Mouse (Mus musculus): Measurements from ENCODE around the gene Ubc. TPM values are rescaled to one million over a fixed set of nuclear protein-coding genes. Genes with fewer than 3 reads are reported as not detected.

Gene Ubc
- total and polyA plus RNA-seq, 2 experiments from 2014 or later: 912 to 1,225 TPM

- peaks cover 16% of the 10 kb centered on the region for H3K36me3 ChIP-seq (ENCODE audit: insufficient read depth)
- H3K27ac ChIP-seq (ENCODE audit: low read depth, low read length): no peak overlapping the region
- H3K4me3 ChIP-seq (ENCODE audit: low read depth, low read length): no peak overlapping the region
- ATAC-seq (peak; percentile 58), DNase-seq (peak; percentile 67)
- H3K4me1 ChIP-seq (ENCODE audit: insufficient read depth): no peaks in the 10 kb centered on the region
- no peaks in the 10 kb centered on the region for H3K9me3 ChIP-seq (ENCODE audit: low read length)
- H3K9ac ChIP-seq: no peak overlapping the region
- whole genome bisulfite sequencing: 50% methylated on average over 6 of the region's 6 CpGs
- H3K27me3 ChIP-seq (ENCODE audit: insufficient read depth, low read length): no peaks in the 10 kb centered on the region
- TF ChIP-seq CTCF (IDR thresholded peaks at IDR 0.05; ENCODE audit: low read depth): peak; percentile 76
- H3K4me2 ChIP-seq (ENCODE audit: low read depth): no peak overlapping the region
These were observed 7.1 kb downstream of the Ubc start for GRCm38 (mm10) chr5:125382673-125383558.

DNA sequence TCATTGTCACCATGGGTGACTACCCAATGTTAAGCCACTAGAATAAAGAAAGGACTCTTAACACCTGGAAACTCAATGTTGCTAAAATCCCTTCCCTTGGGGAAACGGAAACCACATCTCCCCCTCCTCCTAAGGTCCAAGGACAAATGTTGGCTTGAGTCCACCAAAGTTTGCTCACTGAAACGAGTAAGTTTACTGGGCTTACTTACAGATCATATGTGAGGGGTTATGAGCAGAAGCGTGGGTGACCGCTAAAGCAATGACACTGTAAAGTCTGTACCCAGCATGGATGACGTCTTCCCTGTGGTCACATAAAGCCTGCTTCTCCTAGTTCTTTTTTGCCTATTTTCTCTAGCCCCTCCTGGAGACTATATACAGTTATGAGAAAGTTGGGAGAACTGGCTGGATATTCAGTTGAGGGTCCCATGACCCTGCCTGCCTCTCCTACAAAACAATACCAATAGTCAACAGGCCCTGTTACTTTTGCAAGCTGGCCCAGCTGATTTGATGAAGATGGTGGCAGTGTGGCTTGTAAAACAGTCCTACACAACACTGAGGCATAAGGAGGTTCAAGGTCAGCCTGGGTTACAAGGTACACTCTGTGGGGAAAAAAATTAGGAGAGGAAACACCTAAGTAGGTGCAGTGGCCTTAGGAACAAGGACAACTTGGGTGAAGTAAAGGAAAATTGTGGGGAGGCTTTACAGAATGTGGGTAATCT lies 7.9 kb downstream of the Ubc start:
- no peak overlapping the region for H3K27ac ChIP-seq (ENCODE audit: low read depth, low read length)
- ATAC-seq (no peak), DNase-seq (no peak)
- no peaks in the 10 kb centered on the region for H3K9me3 ChIP-seq (ENCODE audit: low read length)
- H3K27me3 ChIP-seq (ENCODE audit: insufficient read depth, low read length): no peaks in the 10 kb centered on the region
- H3K4me3 ChIP-seq (ENCODE audit: low read depth, low read length): no peak overlapping the region
- no peak overlapping the region for H3K9ac ChIP-seq
- 73% methylated on average over 5 of the region's 5 CpGs for WGBS
- no peak overlapping the region for H3K4me2 ChIP-seq (ENCODE audit: low read depth)
- no peak for TF ChIP-seq CTCF (IDR thresholded peaks at IDR 0.05; ENCODE audit: low read depth)
- peaks cover 16% of the 10 kb centered on the region for H3K36me3 ChIP-seq (ENCODE audit: insufficient read depth)
- H3K4me1 ChIP-seq (ENCODE audit: insufficient read depth): no peaks in the 10 kb centered on the region

GRCm38 (mm10) chr5:125378919-125379318 lies 11.1 kb downstream of the Ubc start:
- Histone ChIP-seq H3K27ac (ENCODE audit: low read depth, low read length) (no peak overlapping the region), H3K4me2 (ENCODE audit: low read depth) (no peak overlapping the region), H3K4me3 (ENCODE audit: low read depth, low read length) (no peak overlapping the region), H3K4me1 (ENCODE audit: insufficient read depth) (no peaks in the 10 kb centered on the region), H3K36me3 (ENCODE audit: insufficient read depth) (no peaks in the 10 kb centered on the region), H3K27me3 (ENCODE audit: insufficient read depth, low read length) (no peaks in the 10 kb centered on the region), H3K9ac (no peak overlapping the region), H3K9me3 (ENCODE audit: low read length) (no peaks in the 10 kb centered on the region)
- no peak for TF ChIP-seq CTCF (IDR thresholded peaks at IDR 0.05; ENCODE audit: low read depth)
- no peak for DNase-seq
- 73% methylated on average over 5 of the region's 5 CpGs for WGBS
- ATAC-seq: no peak

DNA sequence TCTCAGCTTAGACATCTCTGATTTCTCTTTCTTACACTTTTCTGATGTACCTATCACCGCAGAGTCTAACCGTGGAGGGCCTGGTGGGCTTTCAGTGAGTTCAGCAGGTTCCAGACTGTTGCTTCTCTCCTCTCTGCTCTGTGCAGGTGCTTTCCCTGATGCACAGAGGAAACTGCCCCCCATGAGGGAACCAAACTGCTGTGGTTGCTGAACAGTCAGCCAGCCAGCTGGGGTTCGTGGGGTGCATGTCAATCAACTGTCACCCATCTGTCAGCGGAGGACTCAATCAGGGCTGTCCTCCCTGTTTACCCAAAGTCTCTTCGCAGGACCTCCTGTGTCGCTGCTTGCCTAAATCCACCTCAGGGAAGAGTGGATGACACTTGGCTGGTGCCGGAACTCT lies 12.8 kb downstream of the Ubc start:
- H3K4me1 ChIP-seq (ENCODE audit: insufficient read depth): no peaks in the 10 kb centered on the region
- H3K9me3 ChIP-seq (ENCODE audit: low read length): no peaks in the 10 kb centered on the region
- TF ChIP-seq CTCF (IDR thresholded peaks at IDR 0.05; ENCODE audit: low read depth): no peak
- ATAC-seq (no peak), DNase-seq (no peak)
- 71% methylated on average over 7 of the region's 7 CpGs for WGBS
- no peaks in the 10 kb centered on the region for H3K36me3 ChIP-seq (ENCODE audit: insufficient read depth)
- no peaks in the 10 kb centered on the region for H3K27me3 ChIP-seq (ENCODE audit: insufficient read depth, low read length)
- H3K27ac ChIP-seq (ENCODE audit: low read depth, low read length): no peak overlapping the region
- H3K9ac ChIP-seq: no peak overlapping the region
- no peak overlapping the region for H3K4me2 ChIP-seq (ENCODE audit: low read depth)
- H3K4me3 ChIP-seq (ENCODE audit: low read depth, low read length): no peak overlapping the region

DNA sequence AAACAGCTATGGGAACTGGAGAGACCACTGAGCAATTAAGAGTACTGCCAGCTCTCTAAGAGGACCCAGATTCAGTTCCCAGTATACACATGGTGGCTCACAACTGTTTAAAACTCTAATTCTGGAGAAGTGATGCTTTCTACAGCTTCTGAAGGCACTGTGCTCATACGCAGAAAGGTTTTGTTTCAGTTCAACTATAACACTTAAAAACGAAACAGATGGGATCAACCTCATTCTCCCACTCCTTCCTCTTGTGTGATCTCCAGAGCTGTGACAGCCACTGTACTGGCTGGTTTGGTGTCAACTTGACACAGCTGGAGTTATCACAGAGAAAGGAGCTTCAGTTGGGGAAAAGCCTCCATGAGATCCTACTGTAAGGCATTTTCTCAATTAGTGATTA lies 14.1 kb downstream of the Ubc start:
- H3K4me3 ChIP-seq (ENCODE audit: low read depth, low read length): no peak overlapping the region
- ATAC-seq (no peak), DNase-seq (no peak)
- H3K9ac ChIP-seq: no peak overlapping the region
- H3K4me2 ChIP-seq (ENCODE audit: low read depth): no peak overlapping the region
- 87% methylated on average over 2 of the region's 2 CpGs for WGBS
- TF ChIP-seq CTCF (IDR thresholded peaks at IDR 0.05; ENCODE audit: low read depth): no peak
- H3K27ac ChIP-seq (ENCODE audit: low read depth, low read length): no peak overlapping the region
- no peaks in the 10 kb centered on the region for H3K36me3 ChIP-seq (ENCODE audit: insufficient read depth)
- H3K27me3 ChIP-seq (ENCODE audit: insufficient read depth, low read length): no peaks in the 10 kb centered on the region
- no peaks in the 10 kb centered on the region for H3K9me3 ChIP-seq (ENCODE audit: low read length)
- no peaks in the 10 kb centered on the region for H3K4me1 ChIP-seq (ENCODE audit: insufficient read depth)

GRCm38 (mm10) chr5:125372027-125372426 lies 18.0 kb downstream of the Ubc start:
- H3K9ac ChIP-seq: no peak overlapping the region
- no peak for DNase-seq
- no peak overlapping the region for H3K27ac ChIP-seq (ENCODE audit: low read depth, low read length)
- ATAC-seq: no peak
- WGBS: 90% methylated on average over 4 of the region's 4 CpGs
- no peaks in the 10 kb centered on the region for H3K36me3 ChIP-seq (ENCODE audit: insufficient read depth)
- H3K9me3 ChIP-seq (ENCODE audit: low read length): no peaks in the 10 kb centered on the region
- H3K4me1 ChIP-seq (ENCODE audit: insufficient read depth): no peaks in the 10 kb centered on the region
- no peak overlapping the region for H3K4me3 ChIP-seq (ENCODE audit: low read depth, low read length)
- H3K4me2 ChIP-seq (ENCODE audit: low read depth): no peak overlapping the region
- H3K27me3 ChIP-seq (ENCODE audit: insufficient read depth, low read length): no peaks in the 10 kb centered on the region
- TF ChIP-seq CTCF (IDR thresholded peaks at IDR 0.05; ENCODE audit: low read depth): no peak

All from forebrain, postnatal 0 days (tissue).